Mouse (Mus musculus): ENCODE results near the gene Fchsd2. TPM values are rescaled to one million over a fixed set of nuclear protein-coding genes. Genes with fewer than 3 reads are reported as not detected.
A peak's percentile ranks its signal among the peaks of the same experiment; 100 is the strongest.

Fchsd2 gene
- polyA plus RNA-seq, 1 experiment from 2014 or later = 36.8 TPM

DNA sequence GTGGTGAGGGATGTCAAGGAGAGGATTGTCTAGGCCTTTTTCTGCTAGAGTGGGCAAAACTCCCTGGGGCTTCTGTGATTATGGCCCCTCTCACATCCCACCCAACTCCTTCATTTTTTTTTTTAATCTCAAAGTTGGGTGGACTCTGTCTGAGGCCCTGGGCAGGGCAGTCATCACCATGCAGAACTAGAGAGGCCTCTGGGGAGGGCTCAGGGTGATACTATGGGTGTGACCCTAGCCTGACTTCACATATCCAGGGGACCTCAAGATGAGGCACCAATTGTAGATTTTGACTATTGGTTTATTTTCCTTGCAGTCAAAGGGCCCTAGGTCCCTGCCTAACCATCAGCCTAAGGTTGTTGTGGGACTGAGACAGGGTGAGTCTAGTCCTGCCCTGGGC lies 223.0 kb downstream of the Fchsd2 start:
- Histone ChIP-seq H3K9ac (no peak overlapping the region), H3K27me3 (peaks cover 26% of the 10 kb centered on the region), H3K36me3 (no peaks in the 10 kb centered on the region), H3K9me3 (no peaks in the 10 kb centered on the region), H3K27ac (replicated peaks) (no peak overlapping the region), H3K4me1 (replicated peaks) (0 out of 2 replicates have a peak, but pooled peaks cover 8% of the 10 kb centered on the region), H3K4me3 (no peak overlapping the region), H3K4me2 (no peak overlapping the region)
- ATAC-seq (ENCODE audit: low read depth) = no peak

DNA sequence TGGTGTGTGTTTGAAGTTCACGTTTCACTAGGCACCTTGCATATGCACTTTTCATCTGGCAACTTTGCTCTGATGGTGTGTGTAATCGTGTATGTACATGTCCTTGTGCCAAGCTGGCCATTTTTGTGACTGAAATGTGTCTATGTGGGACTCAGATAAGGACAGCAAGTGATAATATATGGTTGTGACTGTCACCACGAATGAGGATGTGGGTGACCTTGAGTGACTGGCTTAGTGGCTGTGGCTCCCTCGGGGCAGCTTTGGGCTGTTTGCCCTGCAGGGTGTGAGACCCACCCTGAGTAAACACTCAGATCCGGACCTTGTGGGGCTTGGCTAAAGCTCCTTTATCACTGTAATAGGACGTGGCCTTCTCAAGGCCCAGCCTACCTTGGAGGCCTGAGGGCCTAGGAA lies 223.9 kb downstream of the Fchsd2 start:
- WGBS = 70% methylated on average over 6 of the region's 6 CpGs
- Histone ChIP-seq H3K9ac (no peak overlapping the region), H3K4me1 (replicated peaks) (peaks cover 9% of the 10 kb centered on the region), H3K27me3 (peaks cover 27% of the 10 kb centered on the region), H3K4me2 (no peak overlapping the region), H3K9me3 (no peaks in the 10 kb centered on the region), H3K4me3 (no peak overlapping the region), H3K36me3 (no peaks in the 10 kb centered on the region), H3K27ac (replicated peaks) (no peak overlapping the region)
- no peak for ATAC-seq (ENCODE audit: low read depth)

- no peak within 1 kb of the TSS for H3K27ac ChIP-seq (replicated peaks)
- peaks cover 14% of the 10 kb centered on the region for H3K4me1 ChIP-seq (replicated peaks)
- no peak within 1 kb of the TSS for H3K4me2 ChIP-seq
- 78% methylated on average over 3 of the region's 3 CpGs for WGBS
- no peak within 1 kb of the TSS for H3K4me3 ChIP-seq
- no peak for ATAC-seq (ENCODE audit: low read depth)
- H3K36me3 ChIP-seq = no peaks in the 10 kb centered on the region
- H3K27me3 ChIP-seq = peaks cover 31% of the 10 kb centered on the region
- H3K9ac ChIP-seq = no peak within 1 kb of the TSS
- no peaks in the 10 kb centered on the region for H3K9me3 ChIP-seq
Measured at GRCm38 (mm10) chr7:101317014-101317413, 224.4 kb downstream of the Fchsd2 start, which contains the start of gene Stard10. Gene Stard10 (plus strand): TSS chr7:101317086.

DNA sequence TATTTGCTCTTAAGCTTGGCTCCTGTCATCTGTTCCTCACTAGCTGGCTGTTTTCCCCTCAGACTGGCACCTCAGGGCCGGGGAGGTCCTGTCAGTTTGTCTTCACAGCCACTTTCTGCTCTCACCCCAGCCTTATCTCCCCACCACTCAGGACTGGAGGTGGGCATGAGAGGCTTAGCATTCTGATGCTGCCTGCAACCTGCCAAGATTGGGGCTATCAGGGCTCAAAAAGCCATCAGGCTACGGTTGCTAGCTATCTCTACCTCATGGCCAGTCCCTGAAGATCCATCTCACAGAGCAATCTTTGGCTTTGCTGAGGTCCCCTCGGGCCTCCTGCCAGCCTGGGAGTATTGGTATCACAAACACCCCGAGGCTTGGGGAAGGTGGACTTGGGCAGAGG lies 226.2 kb downstream of the Fchsd2 start:
- no peak for ATAC-seq (ENCODE audit: low read depth)
- Histone ChIP-seq H3K9me3 (no peaks in the 10 kb centered on the region), H3K4me3 (no peak overlapping the region), H3K9ac (no peak overlapping the region), H3K4me2 (no peak overlapping the region), H3K36me3 (no peaks in the 10 kb centered on the region), H3K27ac (replicated peaks) (no peak overlapping the region), H3K27me3 (peaks cover 48% of the 10 kb centered on the region), H3K4me1 (replicated peaks) (peaks cover 20% of the 10 kb centered on the region)
- 70% methylated on average over 4 of the region's 4 CpGs for WGBS

- WGBS = 90% methylated on average over 1 of the region's 1 CpGs
- Histone ChIP-seq H3K9me3 (no peaks in the 10 kb centered on the region), H3K36me3 (no peaks in the 10 kb centered on the region), H3K27me3 (peaks cover 48% of the 10 kb centered on the region), H3K4me1 (replicated peaks) (peaks cover 20% of the 10 kb centered on the region), H3K4me3 (no peak overlapping the region), H3K27ac (replicated peaks) (no peak overlapping the region), H3K4me2 (no peak overlapping the region), H3K9ac (no peak overlapping the region)
- ATAC-seq (ENCODE audit: low read depth) = no peak
Measured at GRCm38 (mm10) chr7:101319796-101320195, 227.1 kb downstream of the Fchsd2 start.

GRCm38 (mm10) chr7:101320399-101321217 lies 227.9 kb downstream of the Fchsd2 start:
- H3K4me1 ChIP-seq (replicated peaks) = peaks cover 20% of the 10 kb centered on the region
- H3K4me3 ChIP-seq = peak overlapping the region; percentile 76
- H3K9ac ChIP-seq = peak overlapping the region; percentile 80
- H3K27me3 ChIP-seq = peaks cover 48% of the 10 kb centered on the region
- WGBS = 6% methylated on average over 21 of the region's 37 CpGs
- H3K36me3 ChIP-seq = no peaks in the 10 kb centered on the region
- no peaks in the 10 kb centered on the region for H3K9me3 ChIP-seq
- peak overlapping the region; percentile 95 for H3K4me2 ChIP-seq
- H3K27ac ChIP-seq (replicated peaks) = no peak overlapping the region
- ATAC-seq (ENCODE audit: low read depth) = peak; percentile 80

DNA sequence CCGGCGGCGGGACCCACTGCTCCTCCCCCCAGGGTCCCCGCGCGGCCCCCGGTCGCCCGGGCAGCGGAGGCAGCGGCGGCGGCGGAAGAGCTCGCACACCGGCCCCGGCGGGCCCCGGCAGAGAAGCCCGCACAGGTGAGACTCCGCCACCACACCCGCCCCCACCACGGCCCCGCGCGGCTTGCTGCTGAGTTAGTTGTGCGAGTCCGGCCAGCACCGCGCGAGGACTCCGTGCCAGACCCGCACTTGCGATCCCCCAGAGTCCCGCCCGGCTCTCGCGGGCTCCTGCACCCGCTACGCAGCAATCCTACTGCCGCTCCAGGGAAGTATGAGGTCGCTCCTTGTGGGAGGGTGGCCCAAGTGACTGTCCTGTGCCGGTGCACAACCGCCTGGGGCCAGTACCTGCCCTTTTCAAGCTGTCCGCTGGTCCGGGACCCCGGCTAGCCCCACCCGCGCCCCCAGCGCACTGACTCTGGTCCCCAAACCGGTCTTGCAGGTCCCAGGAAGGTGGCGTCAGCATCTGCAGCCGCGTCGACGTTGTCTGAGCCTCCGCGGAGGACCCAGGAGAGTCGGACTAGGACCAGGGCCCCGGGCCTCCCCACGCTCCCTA lies 228.7 kb downstream of the Fchsd2 start:
- H3K9ac ChIP-seq = peak overlapping the region; percentile 80
- H3K4me1 ChIP-seq (replicated peaks) = peaks cover 20% of the 10 kb centered on the region
- H3K36me3 ChIP-seq = no peaks in the 10 kb centered on the region
- H3K27me3 ChIP-seq = peaks cover 48% of the 10 kb centered on the region
- ATAC-seq (ENCODE audit: low read depth) = peak; percentile 66
- H3K27ac ChIP-seq (replicated peaks) = no peak overlapping the region
- no peaks in the 10 kb centered on the region for H3K9me3 ChIP-seq
- peak overlapping the region; percentile 95 for H3K4me2 ChIP-seq
- peak overlapping the region; percentile 76 for H3K4me3 ChIP-seq
- 1% methylated on average over 42 of the region's 61 CpGs for WGBS

DNA sequence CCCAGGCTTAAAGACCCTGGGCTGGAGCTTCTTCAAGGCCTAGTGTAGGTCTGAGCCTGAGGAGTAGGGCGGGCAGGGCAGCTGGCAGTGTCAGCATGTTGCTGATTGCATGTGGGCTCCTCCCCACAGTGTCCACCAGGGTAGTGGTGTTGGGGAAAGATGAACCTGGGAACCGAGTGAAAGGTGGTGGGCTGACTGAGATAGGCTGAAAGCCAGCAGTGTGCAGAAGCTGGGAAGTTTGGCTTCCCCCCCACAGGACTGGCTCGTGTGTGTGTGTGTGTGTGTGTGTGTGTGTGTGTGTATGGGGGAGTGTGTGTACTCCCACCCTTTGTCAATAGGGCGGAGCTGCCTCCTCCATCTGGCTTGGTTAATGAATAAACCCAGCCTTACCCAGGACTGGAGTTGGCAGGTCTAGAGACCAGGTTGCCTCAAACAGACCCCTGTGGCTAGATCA lies 230.5 kb downstream of the Fchsd2 start:
- no peak for ATAC-seq (ENCODE audit: low read depth)
- no peak overlapping the region for H3K27ac ChIP-seq (replicated peaks)
- H3K4me2 ChIP-seq = no peak overlapping the region
- no peaks in the 10 kb centered on the region for H3K36me3 ChIP-seq
- H3K9ac ChIP-seq = no peak overlapping the region
- peaks cover 45% of the 10 kb centered on the region for H3K27me3 ChIP-seq
- WGBS = 57% methylated on average over 4 of the region's 4 CpGs
- no peak overlapping the region for H3K4me3 ChIP-seq
- peaks cover 20% of the 10 kb centered on the region for H3K4me1 ChIP-seq (replicated peaks)
- no peaks in the 10 kb centered on the region for H3K9me3 ChIP-seq

DNA sequence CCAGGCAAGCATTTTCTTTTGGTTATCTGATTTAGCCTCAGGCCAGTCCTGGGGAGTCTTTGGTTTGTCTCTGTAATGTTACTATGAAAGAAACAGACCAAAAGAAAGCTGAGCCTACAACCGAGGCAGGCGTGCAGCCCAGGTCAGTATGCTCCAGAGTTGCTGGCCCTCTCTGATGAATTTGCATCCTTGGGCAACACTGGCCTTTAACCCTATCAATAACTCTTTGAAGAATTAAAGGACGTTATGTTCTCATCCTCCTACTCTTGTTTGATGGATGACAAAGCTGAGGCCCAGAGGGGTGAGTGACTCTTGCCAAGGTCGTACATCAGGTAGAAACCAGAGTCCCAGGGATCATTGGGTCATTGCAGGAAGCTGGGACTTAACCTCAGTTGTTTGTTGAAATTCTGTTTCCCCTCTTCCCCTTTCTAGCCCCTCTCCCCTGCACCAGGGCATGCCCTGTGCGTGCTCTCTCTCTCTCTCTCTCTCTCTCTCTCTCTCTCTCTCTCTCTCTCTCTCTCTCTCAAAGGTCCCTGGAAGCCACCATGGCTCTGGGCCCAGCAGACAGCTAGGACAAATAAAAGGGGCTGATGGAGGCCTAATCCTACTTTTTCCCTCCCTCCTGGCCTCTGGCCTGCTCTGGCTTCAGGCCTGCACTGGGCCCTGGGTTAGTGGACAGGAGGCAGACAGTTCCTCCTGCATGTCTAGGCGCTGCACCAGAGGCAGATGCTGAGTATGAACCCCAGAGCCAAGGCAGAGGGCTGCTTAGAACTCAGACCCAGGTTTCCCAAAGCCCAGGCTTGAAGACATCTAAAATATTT lies 231.7 kb downstream of the Fchsd2 start:
- no peak overlapping the region for H3K9ac ChIP-seq
- H3K4me3 ChIP-seq = no peak overlapping the region
- no peaks in the 10 kb centered on the region for H3K9me3 ChIP-seq
- H3K4me1 ChIP-seq (replicated peaks) = peaks cover 31% of the 10 kb centered on the region
- WGBS = 79% methylated on average over 6 of the region's 6 CpGs
- H3K4me2 ChIP-seq = no peak overlapping the region
- H3K36me3 ChIP-seq = no peaks in the 10 kb centered on the region
- peaks cover 36% of the 10 kb centered on the region for H3K27me3 ChIP-seq
- no peak overlapping the region for H3K27ac ChIP-seq (replicated peaks)
- ATAC-seq (ENCODE audit: low read depth) = no peak

DNA sequence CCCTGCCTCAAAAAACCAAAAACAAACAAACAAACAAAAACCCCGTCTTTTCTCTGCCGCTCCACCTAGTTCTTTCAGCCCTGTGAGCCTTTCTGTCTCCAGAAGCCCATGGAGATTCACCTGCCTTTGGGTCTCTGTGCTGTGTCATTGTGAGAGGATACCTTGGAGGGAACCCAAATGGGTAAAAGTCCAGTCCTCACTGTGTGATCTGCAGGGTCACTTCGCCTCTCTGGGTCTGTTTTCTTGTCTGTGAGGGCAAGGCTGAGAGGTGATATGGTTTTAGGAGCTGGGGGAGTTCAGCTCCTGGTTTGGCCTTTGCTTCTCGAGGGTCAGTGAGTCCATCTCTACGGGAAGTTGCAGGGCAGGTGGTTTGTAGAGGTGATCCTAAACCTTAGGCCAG lies 233.3 kb downstream of the Fchsd2 start:
- H3K27me3 ChIP-seq = peaks cover 22% of the 10 kb centered on the region
- H3K4me1 ChIP-seq (replicated peaks) = peaks cover 33% of the 10 kb centered on the region
- no peak for ATAC-seq (ENCODE audit: low read depth)
- H3K9ac ChIP-seq = no peak overlapping the region
- H3K36me3 ChIP-seq = no peaks in the 10 kb centered on the region
- H3K27ac ChIP-seq (replicated peaks) = no peak overlapping the region
- no peaks in the 10 kb centered on the region for H3K9me3 ChIP-seq
- H3K4me3 ChIP-seq = no peak overlapping the region
- 83% methylated on average over 5 of the region's 5 CpGs for WGBS
- H3K4me2 ChIP-seq = no peak overlapping the region

DNA sequence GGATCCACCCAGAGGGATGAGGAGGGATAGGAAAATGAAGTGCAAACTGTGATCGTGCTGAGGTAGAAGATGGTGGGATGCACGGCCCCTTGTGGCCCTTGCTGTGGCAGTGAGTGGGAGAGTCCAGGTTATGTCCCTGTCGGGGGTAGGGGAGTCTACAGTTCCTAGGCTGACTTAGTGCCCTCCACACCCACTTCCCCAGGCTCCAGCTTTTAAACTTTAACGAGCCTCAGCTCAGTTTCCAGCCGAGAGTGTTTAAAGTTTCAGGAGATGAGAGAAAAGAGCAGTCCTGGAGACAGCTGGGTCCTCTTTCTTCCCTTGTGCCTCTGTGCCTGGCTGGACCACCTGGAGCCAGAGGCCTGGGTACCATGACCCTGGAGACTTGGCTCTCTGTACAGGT lies 234.6 kb downstream of the Fchsd2 start:
- Histone ChIP-seq H3K9ac (no peak overlapping the region), H3K27ac (replicated peaks) (no peak overlapping the region), H3K9me3 (no peaks in the 10 kb centered on the region), H3K4me2 (no peak overlapping the region), H3K4me3 (no peak overlapping the region), H3K4me1 (replicated peaks) (peaks cover 23% of the 10 kb centered on the region), H3K36me3 (no peaks in the 10 kb centered on the region), H3K27me3 (peaks cover 14% of the 10 kb centered on the region)
- 54% methylated on average over 5 of the region's 5 CpGs for WGBS
- no peak for ATAC-seq (ENCODE audit: low read depth)

GRCm38 (mm10) chr7:101327786-101328185 lies 235.1 kb downstream of the Fchsd2 start:
- whole genome bisulfite sequencing = 87% methylated on average over 2 of the region's 2 CpGs

More at GRCm38 (mm10) chr7:101327786-101328185, 235.1 kb downstream of the Fchsd2 start:
- H3K27ac ChIP-seq (replicated peaks) = no peak overlapping the region
- no peak overlapping the region for H3K4me3 ChIP-seq
- no peaks in the 10 kb centered on the region for H3K9me3 ChIP-seq
- H3K27me3 ChIP-seq = peaks cover 9% of the 10 kb centered on the region; the same call in 1 of the 2 replicates
- no peak overlapping the region for H3K9ac ChIP-seq
- ATAC-seq (ENCODE audit: low read depth) = no peak
- peaks cover 19% of the 10 kb centered on the region for H3K4me1 ChIP-seq (replicated peaks)
- H3K4me2 ChIP-seq = no peak overlapping the region
- H3K36me3 ChIP-seq = no peaks in the 10 kb centered on the region

Measured in neural tube, embryonic 13.5 days (tissue).